Mouse (Mus musculus) kidney, postnatal 0 days (tissue): ENCODE results near the gene Vwa3b. TPM values are rescaled to one million over a fixed set of nuclear protein-coding genes. Genes with fewer than 3 reads are reported as not detected.

Source experiments
- ATAC-seq: fragments of 200-750 bp; cut with Nextera tagmentation; replicated peaks from 2 replicates; pipeline ENCODE4 v1.8.0; 2017; ENCODE audit warnings: low read depth, moderate number of reproducible peaks, moderate TSS enrichment, moderate library complexity; ENCODE audit not compliant: low FRiP score
- DNase-seq: peaks from one replicate; pipeline ENCODE4 v3.0.0-alpha.2; 2016; ENCODE audit warnings: low spot score
- H3K27ac ChIP-seq: fragments of 300-500 bp; sonication (generic); 2 replicates; pipeline ENCODE4 v1.5.1; 2014; ENCODE audit warnings: mild to moderate bottlenecking
- H3K27me3 ChIP-seq: fragments of 300-500 bp; sonication (generic); 2 replicates; pipeline ENCODE4 v1.6.1; 2014; ENCODE audit warnings: low read length, mixed read lengths; ENCODE audit not compliant: insufficient read depth
- H3K36me3 ChIP-seq: fragments of 300-500 bp; sonication (generic); 2 replicates; pipeline ENCODE4 v1.6.1; 2014; ENCODE audit warnings: low read length, mixed read lengths; ENCODE audit not compliant: insufficient read depth
- H3K4me1 ChIP-seq: fragments of 300-500 bp; sonication (generic); replicated peaks from 2 replicates; pipeline ENCODE4 v1.6.1; 2014; ENCODE audit warnings: antibody characterized with exemption, low read length, mixed read lengths; ENCODE audit not compliant: insufficient read depth
- H3K4me2 ChIP-seq: fragments of 300-500 bp; sonication (generic); 2 replicates; pipeline ENCODE4 v1.6.1; 2014; ENCODE audit warnings: mild to moderate bottlenecking, low read length, moderate library complexity, mixed read lengths
- H3K4me3 ChIP-seq: fragments of 300-500 bp; sonication (generic); replicated peaks from 2 replicates; pipeline ENCODE4 v1.5.1; 2014; ENCODE audit warnings: low read depth, low read length
- H3K9ac ChIP-seq: fragments of 300-500 bp; sonication (generic); 2 replicates; pipeline ENCODE4 v1.6.1; 2014; ENCODE audit warnings: low read depth, low read length
- H3K9me3 ChIP-seq: fragments of 300-500 bp; sonication (generic); replicated peaks from 2 replicates; pipeline ENCODE4 v1.6.1; 2016; ENCODE audit warnings: low read length, inconsistent platforms, mixed read lengths
- CTCF ChIP-seq: IDR thresholded peaks from 2 replicates; pipeline ENCODE4 v1.5.1; 2016; ENCODE audit warnings: antibody characterized with exemption, low read depth, mild to moderate bottlenecking, moderate library complexity
- WGBS: fragments of 180-500 bp; shearing (Covaris S2); extraction: QIAGEN DNeasy Blood & Tissue Kit; methylation state at CpG from one replicate; pipeline ENCODE4 v1.1.7; 2014; 5-methylcytosine and 5-hydroxymethylcytosine counted together
- polyA plus RNA-seq: library from polyadenylated mRNA; unstranded; fragments of >200 nt; fragmentation: Nextera tagmentation; extraction: Ambion mirVana; gene quantifications from 2 replicates; pipeline ENCODE4 v1.2.1, GENCODE M21; 2015

Vwa3b gene
- polyA plus RNA-seq, 1 experiment from 2014 or later: 0.24 TPM

DNA sequence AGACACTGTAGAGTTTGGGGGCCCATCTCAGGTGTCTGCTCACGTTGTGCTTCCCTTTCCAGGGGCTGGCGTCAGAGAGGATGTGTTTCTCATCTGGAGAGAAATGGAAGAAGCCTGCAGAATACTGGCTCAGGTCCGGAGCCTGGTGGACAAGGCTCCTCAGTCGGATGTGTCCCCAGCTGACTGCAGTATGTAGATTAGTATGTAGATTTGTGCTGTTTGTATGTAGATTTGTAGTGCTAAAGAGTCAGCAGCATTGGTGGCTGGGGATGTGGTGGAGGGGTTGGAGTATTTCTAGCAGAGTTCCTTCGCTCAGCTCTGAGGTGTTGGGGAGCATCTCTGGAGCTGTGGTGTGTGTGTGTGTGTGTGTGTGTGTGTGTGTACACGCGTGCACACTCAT lies 58.8 kb downstream of the Vwa3b start:
- WGBS: 54% methylated on average over 7 of the region's 7 CpGs
- no peaks in the 10 kb centered on the region for H3K36me3 ChIP-seq
- no peak overlapping the region for H3K9ac ChIP-seq
- H3K4me1 ChIP-seq: no peaks in the 10 kb centered on the region
- no peak overlapping the region for H3K27ac ChIP-seq
- no peak for TF ChIP-seq CTCF
- DNase-seq (no peak), ATAC-seq (no peak)
- no peak overlapping the region for H3K4me3 ChIP-seq
- H3K4me2 ChIP-seq: no peak overlapping the region
- H3K9me3 ChIP-seq: no peaks in the 10 kb centered on the region
- H3K27me3 ChIP-seq: no peaks in the 10 kb centered on the region

DNA sequence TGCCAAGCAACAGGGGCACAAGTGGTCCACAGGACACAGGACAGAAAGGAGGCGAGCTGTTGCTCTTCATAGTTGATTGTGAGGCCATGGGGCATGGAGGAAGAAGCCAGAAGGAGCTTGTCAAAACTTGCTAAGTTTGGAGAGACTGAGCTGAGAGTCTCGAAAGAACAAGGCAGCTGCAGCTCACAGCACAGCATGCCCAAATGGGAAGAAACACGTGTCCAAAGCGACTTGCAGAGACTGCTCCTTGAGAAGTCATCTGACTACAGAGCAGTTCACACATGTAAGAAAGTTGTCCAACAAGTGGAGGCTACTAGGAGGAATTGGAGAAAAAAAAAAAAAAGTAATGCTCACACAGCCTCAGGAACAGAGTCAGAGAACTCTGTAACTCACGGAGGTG lies 62.8 kb downstream of the Vwa3b start:
- H3K27me3 ChIP-seq: no peaks in the 10 kb centered on the region
- TF ChIP-seq CTCF: no peak
- no peaks in the 10 kb centered on the region for H3K36me3 ChIP-seq
- no peak overlapping the region for H3K27ac ChIP-seq
- no peak overlapping the region for H3K4me3 ChIP-seq
- WGBS: 72% methylated on average over 5 of the region's 5 CpGs
- DNase-seq: no peak
- no peak overlapping the region for H3K4me2 ChIP-seq
- H3K9me3 ChIP-seq: no peaks in the 10 kb centered on the region
- no peak overlapping the region for H3K9ac ChIP-seq
- no peak for ATAC-seq
- no peaks in the 10 kb centered on the region for H3K4me1 ChIP-seq

DNA sequence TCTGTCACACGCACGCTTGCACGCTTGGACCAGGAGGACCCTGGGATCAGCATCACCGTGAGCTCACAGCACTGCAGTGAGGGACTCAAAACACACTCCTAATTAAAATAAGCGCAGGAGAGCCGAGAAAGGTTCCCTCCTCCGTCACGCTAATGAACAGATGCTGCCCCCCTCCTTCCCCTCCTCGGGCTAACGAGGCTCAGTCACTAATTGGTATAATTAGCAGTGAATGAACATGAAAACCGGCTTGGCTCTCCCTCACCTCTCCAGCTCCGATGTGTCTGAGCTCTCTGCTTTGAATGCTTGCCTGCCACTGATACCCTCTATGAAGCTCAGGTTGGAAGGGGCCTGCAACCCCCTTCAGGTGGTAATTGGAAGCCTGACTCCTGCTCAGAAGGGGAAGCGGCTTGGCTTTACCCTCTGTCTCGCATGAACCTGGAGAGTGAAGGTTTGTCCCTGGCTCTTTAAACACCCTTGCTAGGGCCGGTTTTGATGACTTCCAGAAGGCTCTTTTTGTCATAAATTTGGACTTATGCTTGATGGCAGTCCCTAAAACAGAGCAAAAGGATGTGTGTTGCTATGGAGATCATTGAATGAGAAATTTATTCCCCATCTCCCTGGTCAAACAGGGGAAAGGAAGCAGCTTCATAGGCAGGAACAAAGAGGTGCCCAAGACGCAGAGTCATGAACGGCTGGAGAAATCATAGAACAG lies 71.1 kb downstream of the Vwa3b start:
- Histone ChIP-seq H3K9me3 (no peaks in the 10 kb centered on the region), H3K4me3 (no peak overlapping the region), H3K27ac (no peak overlapping the region), H3K27me3 (no peaks in the 10 kb centered on the region), H3K9ac (no peak overlapping the region), H3K4me1 (no peaks in the 10 kb centered on the region), H3K4me2 (no peak overlapping the region), H3K36me3 (no peaks in the 10 kb centered on the region)
- WGBS: 48% methylated on average over 17 of the region's 17 CpGs
- ATAC-seq (no peak), DNase-seq (no peak)
- no peak for TF ChIP-seq CTCF

DNA sequence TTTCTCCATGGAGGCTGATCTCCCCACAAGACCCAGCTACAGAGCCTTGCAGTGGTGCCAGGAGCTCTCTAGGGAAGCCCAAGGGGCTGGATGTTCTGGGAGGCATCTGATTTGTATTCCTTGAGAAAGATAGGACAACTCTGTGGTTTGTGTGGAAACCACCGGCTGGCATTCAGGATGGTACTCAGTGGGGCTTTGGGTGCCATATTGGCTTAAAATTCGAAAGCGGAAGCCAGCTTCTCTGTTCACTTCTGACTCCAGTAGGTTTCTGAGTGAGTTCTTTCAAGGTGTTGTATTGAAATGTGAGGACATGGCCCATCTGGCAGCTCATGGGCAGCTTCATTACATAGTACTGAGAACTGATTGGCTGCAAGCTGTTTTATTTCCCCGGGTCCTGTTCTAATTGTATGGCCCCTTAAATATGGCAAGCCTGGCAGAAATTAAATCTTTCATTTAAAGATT lies 71.7 kb downstream of the Vwa3b start:
- no peak for TF ChIP-seq CTCF
- no peak for ATAC-seq
- Histone ChIP-seq H3K4me3 (no peak overlapping the region), H3K27ac (no peak overlapping the region), H3K4me2 (no peak overlapping the region), H3K27me3 (no peaks in the 10 kb centered on the region), H3K9ac (no peak overlapping the region), H3K4me1 (no peaks in the 10 kb centered on the region), H3K9me3 (no peaks in the 10 kb centered on the region), H3K36me3 (no peaks in the 10 kb centered on the region)
- DNase-seq: no peak
- WGBS: 95% methylated on average over 4 of the region's 4 CpGs

DNA sequence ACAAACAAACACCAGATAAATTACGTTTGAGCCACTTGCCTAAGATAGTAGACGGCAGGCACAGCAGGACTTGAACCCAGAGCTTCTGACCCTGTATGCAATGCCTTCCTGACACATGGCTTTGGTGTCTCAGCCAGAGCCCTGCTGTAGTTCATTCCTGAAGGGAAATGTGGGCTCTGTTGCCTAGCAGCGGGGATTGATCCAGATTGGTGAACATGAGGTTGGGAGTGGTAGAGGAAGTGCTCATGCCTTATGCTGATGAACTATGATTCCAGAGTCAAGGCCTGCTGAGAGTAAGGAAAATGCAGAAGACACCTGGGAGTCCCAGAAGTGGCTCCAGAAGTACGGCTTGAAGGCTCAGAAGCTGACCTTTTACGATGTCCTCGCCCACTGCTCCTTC lies 74.0 kb downstream of the Vwa3b start:
- Histone ChIP-seq H3K4me2 (no peak overlapping the region), H3K9me3 (no peaks in the 10 kb centered on the region), H3K27me3 (no peaks in the 10 kb centered on the region), H3K9ac (no peak overlapping the region), H3K4me1 (no peaks in the 10 kb centered on the region), H3K36me3 (no peaks in the 10 kb centered on the region), H3K27ac (no peak overlapping the region), H3K4me3 (no peak overlapping the region)
- DNase-seq (no peak), ATAC-seq (no peak)
- TF ChIP-seq CTCF: no peak
- WGBS: 87% methylated on average over 6 of the region's 6 CpGs

DNA sequence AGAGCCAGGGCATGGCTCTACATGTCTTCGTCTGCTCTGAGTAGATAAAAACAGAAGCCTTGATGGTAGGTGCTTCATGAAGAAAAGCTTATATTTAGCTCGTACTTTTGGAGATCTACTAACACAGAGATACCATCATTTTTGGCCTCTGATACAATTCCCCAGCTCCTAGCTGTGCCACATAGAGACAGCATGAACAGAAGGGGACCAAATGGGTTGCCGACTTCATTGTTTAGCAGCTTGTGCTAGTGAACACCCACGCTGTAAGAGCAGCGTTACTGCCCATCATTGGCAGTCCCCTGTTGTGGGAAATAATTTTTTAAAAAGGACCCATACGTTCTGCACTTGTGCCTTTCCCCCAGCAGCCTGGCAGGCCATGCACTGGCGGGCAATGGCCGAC lies 74.6 kb downstream of the Vwa3b start:
- H3K27me3 ChIP-seq: no peaks in the 10 kb centered on the region
- no peak overlapping the region for H3K27ac ChIP-seq
- no peak overlapping the region for H3K9ac ChIP-seq
- no peak overlapping the region for H3K4me3 ChIP-seq
- H3K36me3 ChIP-seq: no peaks in the 10 kb centered on the region
- 86% methylated on average over 8 of the region's 8 CpGs for WGBS
- no peaks in the 10 kb centered on the region for H3K4me1 ChIP-seq
- TF ChIP-seq CTCF: no peak
- no peak for ATAC-seq
- no peaks in the 10 kb centered on the region for H3K9me3 ChIP-seq
- DNase-seq: no peak
- no peak overlapping the region for H3K4me2 ChIP-seq

DNA sequence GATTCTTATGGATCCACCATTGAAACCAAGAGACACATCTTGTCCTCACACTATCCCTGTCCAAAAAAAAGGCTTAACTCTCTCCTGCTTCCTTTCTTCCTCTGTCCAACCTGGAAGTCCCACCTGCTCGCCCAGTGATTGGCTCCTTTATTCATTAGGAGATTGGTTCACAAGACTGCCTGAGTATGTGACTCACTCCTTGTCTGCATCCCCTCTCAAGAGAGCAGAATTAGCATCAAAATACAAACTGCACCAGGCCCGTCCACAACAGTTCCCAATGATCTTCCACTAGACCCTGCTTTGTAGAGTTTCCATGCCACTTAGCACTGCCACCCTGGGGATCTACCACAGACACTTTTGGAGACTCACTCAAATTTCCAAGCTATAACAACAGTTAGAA lies 75.3 kb downstream of the Vwa3b start:
- H3K4me3 ChIP-seq: no peak overlapping the region
- no peak overlapping the region for H3K27ac ChIP-seq
- TF ChIP-seq CTCF: no peak
- WGBS: 77% methylated on average over 2 of the region's 2 CpGs
- H3K9ac ChIP-seq: no peak overlapping the region
- H3K4me1 ChIP-seq: no peaks in the 10 kb centered on the region
- no peak overlapping the region for H3K4me2 ChIP-seq
- DNase-seq: no peak
- no peaks in the 10 kb centered on the region for H3K36me3 ChIP-seq
- H3K9me3 ChIP-seq: no peaks in the 10 kb centered on the region
- no peaks in the 10 kb centered on the region for H3K27me3 ChIP-seq
- no peak for ATAC-seq
